Mouse (Mus musculus) kidney, postnatal 0 days (tissue): ENCODE results near the gene Slc24a3. TPM values are rescaled to one million over a fixed set of nuclear protein-coding genes. Genes with fewer than 3 reads are reported as not detected.
A peak's percentile ranks its signal among the peaks of the same experiment; 100 is the strongest.

Experiments used
- ATAC-seq: fragments of 200-750 bp; cut with Nextera tagmentation; replicated peaks from 2 replicates; pipeline ENCODE4 v1.8.0; 2017; ENCODE audit warnings: low read depth, moderate number of reproducible peaks, moderate TSS enrichment, moderate library complexity; ENCODE audit not compliant: low FRiP score
- DNase-seq: peaks from one replicate; pipeline ENCODE4 v3.0.0-alpha.2; 2016; ENCODE audit warnings: low spot score
- H3K27ac ChIP-seq: fragments of 300-500 bp; sonication (generic); 2 replicates; pipeline ENCODE4 v1.5.1; 2014; ENCODE audit warnings: mild to moderate bottlenecking
- H3K27me3 ChIP-seq: fragments of 300-500 bp; sonication (generic); 2 replicates; pipeline ENCODE4 v1.6.1; 2014; ENCODE audit warnings: low read length, mixed read lengths; ENCODE audit not compliant: insufficient read depth
- H3K36me3 ChIP-seq: fragments of 300-500 bp; sonication (generic); 2 replicates; pipeline ENCODE4 v1.6.1; 2014; ENCODE audit warnings: low read length, mixed read lengths; ENCODE audit not compliant: insufficient read depth
- H3K4me1 ChIP-seq: fragments of 300-500 bp; sonication (generic); replicated peaks from 2 replicates; pipeline ENCODE4 v1.6.1; 2014; ENCODE audit warnings: antibody characterized with exemption, low read length, mixed read lengths; ENCODE audit not compliant: insufficient read depth
- H3K4me2 ChIP-seq: fragments of 300-500 bp; sonication (generic); 2 replicates; pipeline ENCODE4 v1.6.1; 2014; ENCODE audit warnings: mild to moderate bottlenecking, low read length, moderate library complexity, mixed read lengths
- H3K4me3 ChIP-seq: fragments of 300-500 bp; sonication (generic); replicated peaks from 2 replicates; pipeline ENCODE4 v1.5.1; 2014; ENCODE audit warnings: low read depth, low read length
- H3K9ac ChIP-seq: fragments of 300-500 bp; sonication (generic); 2 replicates; pipeline ENCODE4 v1.6.1; 2014; ENCODE audit warnings: low read depth, low read length
- H3K9me3 ChIP-seq: fragments of 300-500 bp; sonication (generic); replicated peaks from 2 replicates; pipeline ENCODE4 v1.6.1; 2016; ENCODE audit warnings: low read length, inconsistent platforms, mixed read lengths
- CTCF ChIP-seq: IDR thresholded peaks from 2 replicates; pipeline ENCODE4 v1.5.1; 2016; ENCODE audit warnings: antibody characterized with exemption, low read depth, mild to moderate bottlenecking, moderate library complexity
- WGBS: fragments of 180-500 bp; shearing (Covaris S2); extraction: QIAGEN DNeasy Blood & Tissue Kit; methylation state at CpG from one replicate; pipeline ENCODE4 v1.1.7; 2014; 5-methylcytosine and 5-hydroxymethylcytosine counted together
- polyA plus RNA-seq: library from polyadenylated mRNA; unstranded; fragments of >200 nt; fragmentation: Nextera tagmentation; extraction: Ambion mirVana; gene quantifications from 2 replicates; pipeline ENCODE4 v1.2.1, GENCODE M21; 2015

The Slc24a3 gene
- polyA plus RNA-seq, 1 experiment from 2014 or later: 2.1 TPM

GRCm38 (mm10) chr2:145397456-145398206 is 230.1 kb downstream of the Slc24a3 start:
- TF ChIP-seq CTCF: no peak
- Histone ChIP-seq H3K4me3 (no peak overlapping the region), H3K4me2 (no peak overlapping the region), H3K9me3 (no peaks in the 10 kb centered on the region), H3K4me1 (no peaks in the 10 kb centered on the region), H3K36me3 (no peaks in the 10 kb centered on the region), H3K9ac (no peak overlapping the region), H3K27ac (no peak overlapping the region), H3K27me3 (no peaks in the 10 kb centered on the region)
- ATAC-seq (no peak), DNase-seq (no peak)
- 54% methylated on average over 10 of the region's 10 CpGs for WGBS

- no peak overlapping the region for H3K4me3 ChIP-seq
- no peak overlapping the region for H3K4me2 ChIP-seq
- no peaks in the 10 kb centered on the region for H3K9me3 ChIP-seq
- ATAC-seq (no peak), DNase-seq (no peak)
- H3K36me3 ChIP-seq: no peaks in the 10 kb centered on the region
- no peak for TF ChIP-seq CTCF
- no peak overlapping the region for H3K9ac ChIP-seq
- 70% methylated on average over 6 of the region's 6 CpGs for WGBS
- H3K4me1 ChIP-seq: no peaks in the 10 kb centered on the region
- no peak overlapping the region for H3K27ac ChIP-seq
- H3K27me3 ChIP-seq: no peaks in the 10 kb centered on the region
These were observed 233.8 kb downstream of the Slc24a3 start for GRCm38 (mm10) chr2:145401240-145401805.

DNA sequence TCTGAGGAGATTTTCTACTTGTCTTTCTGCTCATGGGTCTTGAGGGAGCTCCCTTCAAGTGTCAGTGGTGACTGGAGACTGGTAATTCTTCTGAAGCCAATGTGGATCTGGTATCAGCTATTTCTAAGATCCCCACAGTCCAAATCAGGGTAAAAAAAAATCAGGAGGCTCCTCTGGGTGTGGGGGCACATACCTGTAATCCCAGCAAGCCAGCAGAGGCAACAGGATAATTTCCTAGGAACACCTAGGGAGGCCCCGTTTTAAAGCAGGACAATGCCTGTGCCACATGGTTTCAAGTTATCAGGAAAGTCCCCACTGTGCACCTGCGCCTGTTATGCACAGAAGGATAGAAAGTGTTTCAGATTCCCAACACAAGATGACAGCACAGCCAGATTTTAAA is 234.4 kb downstream of the Slc24a3 start:
- Histone ChIP-seq H3K4me1 (no peaks in the 10 kb centered on the region), H3K9me3 (no peaks in the 10 kb centered on the region), H3K4me3 (no peak overlapping the region), H3K27me3 (no peaks in the 10 kb centered on the region), H3K4me2 (no peak overlapping the region), H3K27ac (no peak overlapping the region), H3K36me3 (no peaks in the 10 kb centered on the region), H3K9ac (no peak overlapping the region)
- DNase-seq: no peak
- TF ChIP-seq CTCF: no peak
- WGBS: 86% methylated on average over 2 of the region's 2 CpGs
- ATAC-seq: no peak

GRCm38 (mm10) chr2:145404818-145405531 is 237.4 kb downstream of the Slc24a3 start:
- Histone ChIP-seq H3K27ac (no peak overlapping the region), H3K9me3 (no peaks in the 10 kb centered on the region), H3K27me3 (no peaks in the 10 kb centered on the region), H3K9ac (no peak overlapping the region), H3K4me2 (no peak overlapping the region), H3K4me1 (no peaks in the 10 kb centered on the region), H3K36me3 (no peaks in the 10 kb centered on the region), H3K4me3 (no peak overlapping the region)
- 44% methylated on average over 11 of the region's 11 CpGs for WGBS
- ATAC-seq: no peak
- TF ChIP-seq CTCF: no peak
- DNase-seq: no peak

- peak; percentile 6 for DNase-seq
- Histone ChIP-seq H3K4me2 (no peak overlapping the region), H3K4me1 (no peaks in the 10 kb centered on the region), H3K9ac (no peak overlapping the region), H3K9me3 (no peaks in the 10 kb centered on the region), H3K27ac (no peak overlapping the region), H3K36me3 (no peaks in the 10 kb centered on the region), H3K4me3 (no peak overlapping the region), H3K27me3 (no peaks in the 10 kb centered on the region)
- no peak for ATAC-seq
- 30% methylated on average over 4 of the region's 4 CpGs for WGBS
- no peak for TF ChIP-seq CTCF
These were observed 238.2 kb downstream of the Slc24a3 start for GRCm38 (mm10) chr2:145405746-145406145.

DNA sequence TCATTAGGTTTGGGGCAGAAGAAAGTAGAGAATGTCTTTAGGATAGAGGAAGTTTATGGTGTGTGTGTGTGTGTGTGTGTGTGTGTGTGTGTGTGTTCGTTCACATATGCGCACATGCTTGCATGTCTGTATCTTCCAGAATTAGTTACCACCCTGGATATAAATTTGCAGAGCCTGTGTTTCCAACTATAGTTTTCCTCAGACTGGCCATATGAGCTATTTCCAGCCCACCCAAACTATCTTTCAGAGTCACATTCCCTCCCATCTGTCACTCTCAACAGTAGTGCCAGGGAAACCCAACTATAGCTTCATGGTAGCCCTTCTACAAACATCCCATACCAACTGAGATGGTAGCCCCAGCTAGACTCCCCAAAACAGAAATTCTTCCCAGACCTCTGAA is 250.2 kb downstream of the Slc24a3 start:
- TF ChIP-seq CTCF: no peak
- 95% methylated on average over 2 of the region's 2 CpGs for WGBS
- H3K4me2 ChIP-seq: no peak overlapping the region
- no peaks in the 10 kb centered on the region for H3K36me3 ChIP-seq
- no peak overlapping the region for H3K9ac ChIP-seq
- no peak overlapping the region for H3K4me3 ChIP-seq
- DNase-seq (no peak), ATAC-seq (no peak)
- H3K9me3 ChIP-seq: no peaks in the 10 kb centered on the region
- H3K27ac ChIP-seq: no peak overlapping the region
- H3K4me1 ChIP-seq: no peaks in the 10 kb centered on the region
- no peaks in the 10 kb centered on the region for H3K27me3 ChIP-seq
